Mouse (Mus musculus): Measurements from ENCODE around the gene Fcamr.

DNA sequence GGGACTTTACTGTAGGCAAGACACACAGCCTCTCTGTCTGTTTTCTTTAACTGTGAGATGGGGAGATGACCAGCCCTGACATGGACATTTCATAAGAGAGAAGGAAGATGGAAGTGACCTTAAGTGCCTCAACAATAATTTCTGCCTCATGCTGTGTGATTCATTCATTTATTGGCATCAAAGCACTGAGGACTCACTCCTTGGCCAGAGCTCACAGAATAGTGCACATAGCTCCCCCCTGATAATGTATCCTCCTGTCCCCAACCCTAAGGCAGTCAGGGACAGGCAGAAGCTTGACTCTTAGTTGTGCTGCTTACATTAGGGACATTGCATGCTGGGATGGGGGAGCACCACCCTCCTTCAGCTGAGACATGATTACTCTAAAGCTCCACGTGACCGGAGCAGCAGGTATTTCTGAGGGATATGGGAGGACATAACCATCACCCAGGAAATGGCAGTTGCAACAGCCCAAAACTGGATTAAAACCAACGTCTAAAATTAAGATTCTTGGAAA, 29.7 kb upstream of the Fcamr start:
- TF ChIP-seq CTCF (conservative IDR thresholded peaks at IDR 0.05 in 1 of 2, IDR thresholded peaks at IDR 0.05 in 1 of 2; ENCODE audit: low read depth in 2 of 2, low read length in 2 of 2) (no peak), ETS1 (conservative IDR thresholded peaks at IDR 0.05; ENCODE audit: low read depth, low read length) (no peak), POLR2A (IDR thresholded peaks at IDR 0.05; ENCODE audit: low read depth, low read length) (no peak), EP300 (IDR thresholded peaks at IDR 0.05; ENCODE audit: low read length) (no peak), RCOR1 (conservative IDR thresholded peaks at IDR 0.05; ENCODE audit: low read depth, low read length) (no peak), MAFK (IDR thresholded peaks at IDR 0.05; ENCODE audit: insufficient replicate concordance, low read length) (no peak), TBP (conservative IDR thresholded peaks at IDR 0.05; ENCODE audit: low read depth, low read length) (no peak), TCF12 (IDR thresholded peaks at IDR 0.05; ENCODE audit: low read depth, low read length) (no peak), ZC3H11A (IDR thresholded peaks at IDR 0.05; ENCODE audit: low read depth, low read length) (no peak)
